Mouse (Mus musculus): ENCODE data around the gene Olfr56. TPM values are rescaled to one million over a fixed set of nuclear protein-coding genes. Genes with fewer than 3 reads are reported as not detected.
A peak's percentile ranks its signal among the peaks of the same experiment; 100 is the strongest.
"Not testable (repeated sequence)": the region's sequence is repeated elsewhere in the genome, so short reads cannot be mapped to it uniquely, and the experiment has no call there.

Gene Olfr56
- total RNA-seq (2014; fragmentation: Nextera tagmentation) (1.7 TPM in 1 of 2 replicates, not detected in the other), total RNA-seq (2017) (2.1 and 2.5 TPM in 2 replicates)

DNA sequence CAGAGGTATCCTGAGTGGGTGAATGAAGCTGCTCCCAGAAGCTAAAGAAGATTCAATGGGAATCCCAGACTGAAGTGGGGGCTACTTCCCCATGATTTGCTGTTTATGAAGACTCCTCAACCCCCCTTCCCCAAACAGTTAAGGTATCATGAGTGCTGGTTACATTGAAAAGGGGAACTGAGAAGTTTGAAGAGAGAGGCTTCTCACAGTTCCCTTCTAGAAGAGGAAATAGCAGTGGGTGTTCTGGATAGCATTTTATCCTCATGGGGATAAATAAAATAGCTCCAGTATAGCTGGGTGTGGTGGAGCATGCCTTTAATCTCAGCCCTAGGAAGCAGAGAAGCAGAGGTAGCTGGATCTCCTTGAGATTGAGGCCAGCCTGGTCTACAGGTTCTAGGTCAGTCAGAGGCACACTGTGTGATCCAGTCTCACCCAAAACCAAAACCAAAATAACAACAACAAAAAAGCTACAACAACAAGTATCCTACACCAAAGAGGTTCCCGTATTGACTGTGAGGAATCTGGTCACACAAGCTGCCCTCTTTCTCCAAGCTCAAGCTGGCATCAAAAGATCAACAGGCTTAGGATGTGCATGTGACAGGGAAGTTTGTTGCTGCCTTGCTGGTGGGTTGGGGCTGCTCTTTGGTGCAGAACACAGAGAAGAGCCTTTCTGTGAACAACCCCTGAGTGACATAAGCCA is at the start of gene Olfr56:
TSS of gene Olfr56 (plus strand) at position 650 of the 700 bp plus-strand sequence.
- ATAC-seq (replicated peaks; ENCODE audit: poor library complexity, severe bottlenecking): peak; percentile 76

DNA sequence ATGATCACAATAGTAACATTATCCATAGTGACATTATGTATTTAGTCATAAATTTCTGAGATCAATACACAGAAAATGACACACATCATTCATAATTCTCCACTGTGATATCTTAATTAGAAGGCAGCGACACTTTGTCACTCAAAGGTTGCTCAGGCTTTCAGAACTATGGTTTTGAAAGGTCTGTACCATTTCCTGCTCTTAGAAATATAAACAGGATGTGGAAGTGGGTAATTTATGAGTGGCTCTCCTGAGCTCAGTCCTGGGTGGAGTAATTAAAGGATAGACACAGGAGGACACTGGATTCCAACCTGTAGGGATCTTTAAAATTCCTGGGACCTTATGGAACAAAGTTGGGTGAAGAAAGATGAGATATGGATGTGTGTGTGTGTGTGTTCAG is 45.3 kb upstream of the Olfr56 start:
- ATAC-seq (replicated peaks; ENCODE audit: poor library complexity, severe bottlenecking): not testable (repeated sequence)

DNA sequence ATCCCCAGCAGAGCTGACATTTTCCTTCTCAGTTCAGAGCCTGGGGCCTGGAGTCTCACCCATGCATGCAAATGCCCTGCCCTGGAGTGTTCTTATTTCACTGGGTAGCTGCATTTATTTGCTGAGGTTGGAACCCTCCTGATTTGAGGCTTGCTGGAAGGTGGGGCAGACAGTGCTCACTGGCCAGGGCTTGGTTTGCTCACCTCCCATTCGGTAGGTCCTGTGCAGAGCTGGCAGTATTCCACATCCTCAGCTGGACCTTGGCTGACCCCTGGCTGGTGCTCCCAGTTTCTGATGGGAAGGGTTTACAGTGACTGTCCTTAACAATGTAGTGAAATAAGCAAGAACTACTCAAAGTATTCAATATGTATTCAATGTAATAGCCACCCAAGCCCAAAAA is 44.8 kb upstream of the Olfr56 start:
- ATAC-seq (replicated peaks; ENCODE audit: poor library complexity, severe bottlenecking): not testable (repeated sequence)

DNA sequence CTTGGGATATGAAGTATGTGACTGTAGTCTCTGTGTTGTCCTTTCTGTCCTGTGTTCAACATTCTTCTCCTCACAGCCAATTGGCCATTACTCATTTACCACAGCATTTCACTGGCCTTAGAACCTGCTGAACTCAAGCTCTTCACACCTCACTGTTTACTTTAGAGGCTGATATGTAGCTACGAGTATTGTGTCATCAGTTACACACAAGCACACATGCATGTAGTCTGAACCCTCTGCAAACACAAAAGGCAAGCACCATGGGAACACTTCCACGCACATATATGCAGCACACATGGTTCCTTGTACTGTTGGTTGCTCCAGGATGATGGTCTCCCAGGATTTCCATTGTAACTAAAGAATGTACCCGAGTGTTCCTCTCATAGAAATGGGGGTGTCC is 43.4 kb upstream of the Olfr56 start:
- not testable (repeated sequence) for ATAC-seq (replicated peaks; ENCODE audit: poor library complexity, severe bottlenecking)

DNA sequence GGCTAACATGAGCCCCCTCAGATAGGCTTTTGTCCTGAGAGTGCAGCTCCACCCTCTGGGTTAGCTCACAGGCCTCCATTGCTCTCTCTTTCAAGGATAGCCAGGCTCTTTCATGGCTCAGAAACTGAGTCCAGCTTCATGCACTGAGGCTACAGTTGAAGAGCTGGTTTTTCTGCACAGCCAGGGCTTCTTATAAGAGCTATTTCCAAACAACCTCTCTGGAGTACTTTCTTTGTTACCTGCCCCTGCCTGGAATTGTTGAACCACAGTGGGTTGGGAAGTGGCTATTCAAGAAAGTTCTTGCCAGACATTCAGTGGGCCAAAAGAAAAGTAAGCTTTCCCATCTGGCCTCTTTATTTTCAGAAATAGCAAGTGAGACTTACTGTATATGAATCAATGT is 39.4 kb upstream of the Olfr56 start:
- ATAC-seq (replicated peaks; ENCODE audit: poor library complexity, severe bottlenecking): not testable (repeated sequence)

DNA sequence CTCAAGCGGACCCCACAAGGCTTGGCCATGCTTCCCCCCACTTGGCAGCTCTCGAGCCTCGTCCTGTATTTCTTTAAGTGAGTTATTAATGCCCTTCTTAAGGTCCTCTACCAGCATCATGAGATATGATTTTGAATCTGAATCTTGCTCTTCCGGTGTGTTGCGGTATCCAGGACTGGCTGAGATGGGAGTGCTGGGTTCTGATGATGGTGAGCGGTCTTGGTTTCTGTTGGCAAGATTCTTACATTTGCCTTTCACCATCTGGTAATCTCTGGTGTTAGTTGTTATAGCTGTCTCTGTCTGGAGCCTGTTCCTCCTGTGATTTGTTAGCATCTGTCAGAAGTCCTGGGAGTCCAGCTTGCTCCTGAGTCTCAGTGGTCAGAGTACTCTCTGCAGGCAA is 32.6 kb upstream of the Olfr56 start, which contains the start of gene Psme2b:
TSS of gene Psme2b (minus strand) at position 101 of the 400 bp plus-strand sequence.
- ATAC-seq (replicated peaks; ENCODE audit: poor library complexity, severe bottlenecking): not testable (repeated sequence)

DNA sequence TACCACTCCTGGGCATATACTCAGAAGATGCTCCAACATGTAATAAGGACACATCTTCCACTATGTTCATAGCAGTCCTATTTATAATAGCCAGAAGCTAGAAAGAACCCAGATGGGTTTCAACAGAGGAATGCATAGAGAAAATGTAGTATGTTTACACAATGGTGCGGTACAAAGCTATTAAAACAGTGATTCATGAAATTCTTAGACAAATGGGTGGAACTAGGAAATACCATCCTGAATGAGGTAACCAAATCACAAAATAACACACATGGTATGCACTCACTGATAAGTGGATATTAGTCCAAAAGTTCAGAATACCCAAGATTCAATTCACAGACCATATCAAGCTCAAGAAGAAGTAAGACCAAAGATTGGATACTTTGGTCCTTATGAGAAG is 4.0 kb upstream of the Olfr56 start:
- ATAC-seq (replicated peaks; ENCODE audit: poor library complexity, severe bottlenecking): not testable (repeated sequence)

DNA sequence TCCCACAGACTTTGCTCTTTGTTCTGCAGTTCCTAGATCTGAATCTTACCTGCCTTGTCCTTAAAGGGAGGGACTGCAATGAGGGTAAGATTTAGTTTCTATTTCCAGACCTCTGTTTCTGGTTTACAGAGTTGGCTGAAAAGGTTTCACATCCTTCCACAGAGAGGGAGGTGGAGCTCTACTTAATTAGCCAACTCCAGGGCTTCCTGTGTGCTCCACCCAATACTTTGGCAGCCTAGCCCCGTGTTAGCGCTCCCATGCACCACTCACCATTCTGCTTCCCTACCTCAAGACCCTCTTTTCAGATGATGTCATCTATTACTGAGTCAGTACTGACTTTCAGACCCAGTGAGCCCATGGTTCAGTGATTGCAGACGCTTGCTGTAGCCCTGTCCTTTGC is 562 bp downstream of the Olfr56 start, which contains the start of gene 9930111J21Rik1:
TSS of gene 9930111J21Rik1 (minus strand) at position 148 of the 400 bp plus-strand sequence.
- peak; percentile 82 for ATAC-seq (replicated peaks; ENCODE audit: poor library complexity, severe bottlenecking)

DNA sequence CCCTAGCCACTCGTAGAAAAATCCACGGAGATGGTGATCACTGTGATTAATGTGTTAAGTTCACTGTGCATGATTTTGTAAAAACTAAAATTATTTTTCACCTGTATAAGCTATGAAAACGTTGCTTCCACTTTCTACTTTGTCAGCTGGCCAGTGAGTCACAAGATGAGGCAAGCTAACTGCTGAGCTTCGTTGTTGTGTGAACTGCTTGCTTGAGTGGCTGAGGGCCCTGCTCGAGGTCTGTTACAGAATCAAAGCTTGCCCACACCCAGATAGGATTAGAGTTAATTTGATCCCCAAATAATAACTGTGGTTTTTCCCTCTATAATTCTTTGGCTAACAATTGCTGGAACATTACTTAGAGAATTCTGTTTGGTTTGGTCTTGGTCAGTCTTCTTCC is 1.4 kb downstream of the Olfr56 start:
- ATAC-seq (replicated peaks; ENCODE audit: poor library complexity, severe bottlenecking): peak; percentile 47

DNA sequence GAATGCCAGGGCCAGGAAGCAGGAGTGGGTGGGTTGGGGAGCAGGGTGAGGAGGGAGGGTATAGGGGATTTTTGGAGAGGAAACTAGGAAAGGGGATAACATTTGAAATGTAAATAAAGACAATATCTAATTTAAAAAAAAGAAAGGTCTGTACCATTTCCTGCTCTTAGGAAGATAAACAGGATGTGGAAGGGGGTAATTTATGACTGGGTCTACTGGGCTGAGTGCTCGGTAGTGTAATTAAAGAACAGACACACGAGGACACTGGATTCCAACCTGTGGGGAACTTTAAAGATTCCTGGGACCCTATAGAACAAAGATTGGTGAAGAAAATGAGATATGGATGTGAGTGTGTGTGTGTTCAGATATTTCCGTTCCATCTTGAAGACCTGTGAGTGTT is 4.2 kb downstream of the Olfr56 start:
- not testable (repeated sequence) for ATAC-seq (replicated peaks; ENCODE audit: poor library complexity, severe bottlenecking)

DNA sequence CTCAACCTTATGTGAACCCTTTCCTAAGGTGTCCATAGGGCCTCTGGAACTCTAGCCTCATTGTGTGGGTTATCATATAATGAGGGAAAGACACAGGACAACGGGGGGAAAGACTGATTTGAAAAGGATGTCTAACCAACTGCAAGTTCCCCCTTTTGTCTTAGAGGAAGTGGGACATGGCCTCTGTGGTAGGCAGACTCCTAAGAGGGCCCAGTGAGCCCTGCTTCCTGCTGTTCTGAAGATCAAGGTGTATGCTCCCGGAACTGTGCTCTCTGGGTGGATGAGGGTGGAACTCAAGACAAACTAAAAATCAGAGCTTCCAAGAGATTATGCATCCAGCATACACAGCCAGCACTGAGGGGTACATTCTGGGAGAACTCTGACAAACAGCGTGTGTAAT is 9.5 kb downstream of the Olfr56 start:
- peak; percentile 88 for ATAC-seq (replicated peaks; ENCODE audit: poor library complexity, severe bottlenecking)

DNA sequence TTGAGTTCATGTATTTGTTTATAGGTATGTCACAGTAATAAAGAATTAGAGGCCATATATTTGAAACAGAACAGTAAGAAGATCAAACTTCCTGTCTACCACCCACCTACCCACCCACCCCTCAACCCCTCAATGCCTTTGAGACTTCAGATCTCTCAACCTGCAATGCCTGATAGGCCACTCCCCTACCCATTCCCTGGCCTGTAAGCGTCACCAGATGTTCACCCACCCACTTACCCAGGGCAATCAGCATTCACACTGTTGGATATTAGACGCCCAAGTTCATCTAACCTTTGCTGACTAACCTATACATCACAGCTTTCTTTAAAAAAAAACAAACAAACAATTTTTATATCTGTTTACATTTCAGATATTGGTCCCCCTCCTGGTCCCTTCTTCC is 11.3 kb downstream of the Olfr56 start:
- ATAC-seq (replicated peaks; ENCODE audit: poor library complexity, severe bottlenecking): not testable (repeated sequence)

DNA sequence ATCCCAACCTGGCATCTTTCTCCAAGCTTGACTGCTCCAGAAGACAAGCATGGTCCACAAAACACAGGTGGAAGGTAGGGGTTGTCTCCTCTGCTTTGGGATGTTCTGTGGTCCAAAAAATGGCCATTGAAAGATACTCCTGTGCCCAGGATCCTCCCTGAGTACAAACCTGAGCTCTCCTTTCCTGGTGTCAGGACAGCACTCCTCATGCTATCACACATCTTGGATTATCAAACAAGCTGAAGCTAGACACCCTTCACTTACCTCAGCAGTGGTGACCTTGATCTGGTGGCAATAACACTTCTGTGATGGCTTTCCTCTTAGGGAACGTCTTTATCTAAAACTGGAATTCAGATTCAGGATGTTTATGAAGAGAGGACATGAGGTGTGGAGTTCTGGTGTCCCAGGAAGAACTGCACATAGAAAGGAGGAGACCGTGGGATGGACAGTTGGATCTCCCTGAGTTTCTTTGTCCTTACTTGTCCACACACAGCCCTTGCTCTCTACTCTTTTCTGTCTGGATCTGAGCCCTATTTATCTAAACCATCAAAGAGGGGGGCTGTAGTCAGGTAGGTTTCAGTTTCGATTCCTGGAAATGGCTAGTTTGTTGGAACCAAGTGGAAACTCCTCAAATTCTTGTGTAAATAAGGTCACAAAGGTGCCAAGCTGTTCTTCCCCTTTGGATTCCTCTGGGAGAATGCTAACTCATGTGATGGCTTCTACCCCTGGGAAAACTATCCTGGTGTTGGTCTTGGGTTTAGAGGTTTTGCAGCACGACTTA is 13.2 kb downstream of the Olfr56 start, which contains the start of gene Gm12185:
TSS of gene Gm12185 (minus strand) at position 487 of the 781 bp plus-strand sequence.
- not testable (repeated sequence) for ATAC-seq (replicated peaks; ENCODE audit: poor library complexity, severe bottlenecking)

DNA sequence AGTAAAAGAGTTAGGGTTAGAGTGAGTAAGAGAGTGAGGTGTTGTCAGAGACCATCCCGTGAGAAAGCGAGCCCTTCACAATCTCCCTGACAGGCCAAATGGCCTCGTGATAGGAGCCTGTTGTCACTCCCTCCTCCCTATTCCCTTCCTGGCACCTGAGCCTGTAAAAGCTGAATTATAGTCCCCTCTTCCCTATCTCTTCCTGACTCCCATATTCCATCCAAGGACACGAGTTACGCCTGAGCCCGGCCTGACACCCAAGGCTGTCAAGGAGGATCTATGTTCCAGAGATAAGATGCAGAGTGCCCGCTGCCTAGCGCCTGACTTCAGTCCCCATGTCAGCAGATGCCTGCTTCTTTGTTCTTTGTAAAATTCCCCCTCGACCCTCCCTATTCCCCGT is 14.6 kb downstream of the Olfr56 start:
- not testable (repeated sequence) for ATAC-seq (replicated peaks; ENCODE audit: poor library complexity, severe bottlenecking)

DNA sequence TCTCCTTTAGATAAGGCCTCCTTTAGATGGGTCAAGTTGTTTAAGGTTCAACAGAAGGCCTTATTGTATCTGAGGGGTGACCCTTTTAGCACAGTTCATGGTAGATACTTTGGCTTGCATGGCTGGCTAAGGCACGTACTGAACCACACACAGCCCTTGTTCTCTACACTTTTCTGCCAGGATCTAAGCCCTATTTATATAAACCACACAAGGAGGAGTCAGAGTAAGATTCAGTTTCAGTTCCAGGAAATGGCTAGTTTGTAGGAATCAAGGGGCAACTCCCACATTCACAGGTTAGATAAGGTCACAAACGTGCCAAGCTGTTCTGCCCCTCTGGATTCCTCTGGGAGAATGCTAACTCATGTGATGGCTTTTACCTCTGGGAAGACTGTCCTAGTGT is 15.3 kb downstream of the Olfr56 start, which contains the start of gene Tgtp1:
TSS of gene Tgtp1 (minus strand) at position 155 of the 400 bp plus-strand sequence.
- peak; percentile 77 for ATAC-seq (replicated peaks; ENCODE audit: poor library complexity, severe bottlenecking)

DNA sequence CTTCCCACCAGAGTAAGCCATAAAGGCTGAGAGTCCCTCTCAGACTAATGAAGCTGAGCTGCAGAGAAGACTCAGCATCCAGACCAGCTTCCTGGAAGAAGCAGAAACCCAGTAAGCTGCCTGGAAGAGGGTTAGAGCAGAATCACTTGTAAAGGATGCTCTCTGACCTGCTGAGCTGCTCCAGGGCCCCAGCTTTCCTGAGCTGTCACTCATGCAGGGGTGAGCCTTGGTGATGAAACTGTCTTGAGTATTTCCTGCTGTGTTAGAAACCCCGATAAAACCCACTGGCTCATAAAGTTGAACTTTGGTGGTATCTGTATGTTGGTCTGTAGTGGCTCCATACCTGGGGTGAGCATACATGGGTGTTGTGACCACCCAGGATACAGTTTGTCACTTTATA is 21.7 kb downstream of the Olfr56 start:
- not testable (repeated sequence) for ATAC-seq (replicated peaks; ENCODE audit: poor library complexity, severe bottlenecking)

DNA sequence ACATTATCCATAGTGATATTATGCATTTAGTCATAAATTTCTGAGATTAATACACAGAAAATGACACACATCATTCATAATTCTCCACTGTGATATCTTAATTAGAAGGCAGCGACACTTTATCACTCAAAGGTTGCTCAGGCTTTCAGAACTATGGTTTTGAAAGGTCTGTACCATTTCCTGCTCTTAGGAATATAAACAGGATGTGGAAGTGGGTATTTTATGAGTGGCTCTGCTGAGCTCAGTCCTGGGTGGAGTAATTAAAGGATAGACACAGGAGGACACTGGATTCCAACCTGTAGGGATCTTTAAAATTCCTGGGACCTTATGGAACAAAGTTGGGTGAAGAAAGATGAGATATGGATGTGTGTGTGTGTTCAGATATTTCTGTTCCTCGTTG is 27.6 kb downstream of the Olfr56 start:
- not testable (repeated sequence) for ATAC-seq (replicated peaks; ENCODE audit: poor library complexity, severe bottlenecking)

DNA sequence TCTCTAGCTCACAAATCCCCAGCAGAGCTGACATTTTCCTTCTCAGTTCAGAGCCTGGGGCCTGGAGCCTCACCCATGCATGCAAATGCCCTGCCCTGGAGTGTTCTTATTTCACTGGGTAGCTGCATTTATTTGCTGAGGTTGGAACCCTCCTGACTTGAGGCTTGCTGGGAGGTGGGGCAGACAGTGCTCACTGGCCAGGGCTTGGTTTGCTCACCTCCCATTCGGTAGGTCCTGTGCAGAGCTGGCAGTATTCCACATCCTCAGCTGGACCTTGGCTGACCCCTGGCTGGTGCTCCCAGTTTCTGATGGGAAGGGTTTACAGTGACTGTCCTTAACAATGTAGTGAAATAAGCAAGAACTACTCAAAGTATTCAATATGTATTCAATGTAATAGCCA is 28.1 kb downstream of the Olfr56 start:
- ATAC-seq (replicated peaks; ENCODE audit: poor library complexity, severe bottlenecking): not testable (repeated sequence)

DNA sequence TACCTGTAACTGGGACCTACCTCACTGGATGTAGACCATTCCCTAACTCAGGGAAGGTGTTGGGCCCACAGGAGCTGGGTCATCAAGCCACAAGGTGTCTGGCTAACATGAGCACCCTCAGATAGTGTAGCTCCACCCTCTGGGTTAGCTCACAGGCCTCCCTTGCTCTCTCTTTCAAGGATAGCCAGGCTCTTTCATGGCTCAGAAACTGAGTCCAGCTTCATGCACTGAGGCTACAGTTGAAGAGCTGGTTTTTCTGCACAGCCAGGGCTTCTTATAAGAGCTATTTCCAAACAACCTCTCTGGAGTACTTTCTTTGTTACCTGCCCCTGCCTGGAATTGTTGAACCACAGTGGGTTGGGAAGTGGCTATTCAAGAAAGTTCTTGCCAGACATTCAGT is 33.4 kb downstream of the Olfr56 start:
- ATAC-seq (replicated peaks; ENCODE audit: poor library complexity, severe bottlenecking): not testable (repeated sequence)

DNA sequence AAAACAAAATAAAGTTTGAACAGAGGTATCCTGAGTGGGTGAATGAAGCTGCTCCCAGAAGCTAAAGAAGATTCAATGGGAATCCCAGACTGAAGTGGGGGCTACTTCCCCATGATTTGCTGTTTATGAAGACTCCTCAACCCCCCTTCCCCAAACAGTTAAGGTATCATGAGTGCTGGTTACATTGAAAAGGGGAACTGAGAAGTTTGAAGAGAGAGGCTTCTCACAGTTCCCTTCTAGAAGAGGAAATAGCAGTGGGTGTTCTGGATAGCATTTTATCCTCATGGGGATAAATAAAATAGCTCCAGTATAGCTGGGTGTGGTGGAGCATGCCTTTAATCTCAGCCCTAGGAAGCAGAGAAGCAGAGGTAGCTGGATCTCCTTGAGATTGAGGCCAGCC is 71.4 kb downstream of the Olfr56 start:
- ATAC-seq (replicated peaks; ENCODE audit: poor library complexity, severe bottlenecking): peak; percentile 75

All from granulocyte monocyte progenitor cell, adult 5-6 weeks (primary cell).